Mouse (Mus musculus) intestine, embryonic 15.5 days (tissue): ENCODE data around the gene Sprr1a. TPM values are rescaled to one million over a fixed set of nuclear protein-coding genes. Genes with fewer than 3 reads are reported as not detected.

Source experiments
- ATAC-seq: fragments of 200-750 bp; cut with Nextera tagmentation; 2 replicates; pipeline ENCODE4 v1.8.0; 2017; ENCODE audit warnings: moderate TSS enrichment, moderate library complexity
- H3K27ac ChIP-seq: fragments of 300-500 bp; sonication (generic); 2 replicates; pipeline ENCODE4 v1.5.1; 2015; ENCODE audit warnings: mild to moderate bottlenecking, inconsistent platforms
- H3K27me3 ChIP-seq: fragments of 300-500 bp; sonication (generic); replicated peaks from 2 replicates; pipeline ENCODE4 v1.6.1; 2015; ENCODE audit warnings: inconsistent platforms
- H3K36me3 ChIP-seq: fragments of 300-500 bp; sonication (generic); 2 replicates; pipeline ENCODE4 v1.6.1; 2015; ENCODE audit warnings: inconsistent platforms
- H3K4me1 ChIP-seq: fragments of 300-500 bp; sonication (generic); replicated peaks from 2 replicates; pipeline ENCODE4 v1.6.1; 2015; ENCODE audit warnings: inconsistent platforms
- H3K4me2 ChIP-seq: fragments of 300-500 bp; sonication (generic); replicated peaks from 2 replicates; pipeline ENCODE4 v1.6.1; 2015; ENCODE audit warnings: mild to moderate bottlenecking, inconsistent platforms
- H3K4me3 ChIP-seq: fragments of 300-500 bp; sonication (generic); replicated peaks from 2 replicates; pipeline ENCODE4 v1.5.1; 2015; ENCODE audit warnings: inconsistent platforms
- H3K9ac ChIP-seq: fragments of 300-500 bp; sonication (generic); 2 replicates; pipeline ENCODE4 v1.6.1; 2015; ENCODE audit warnings: inconsistent platforms
- H3K9me3 ChIP-seq: fragments of 300-500 bp; sonication (generic); 2 replicates; pipeline ENCODE4 v1.6.1; 2016; ENCODE audit warnings: inconsistent platforms
- WGBS: fragments of 180-500 bp; shearing (Covaris S2); methylation state at CpG from one replicate; pipeline ENCODE4 v1.1.7; 2015; 5-methylcytosine and 5-hydroxymethylcytosine counted together
- polyA plus RNA-seq: library from polyadenylated mRNA; unstranded; fragments of >200 nt; fragmentation: Nextera tagmentation; extraction: Ambion mirVana; gene quantifications from 2 replicates; pipeline ENCODE4 v1.2.1, GENCODE M21; 2015

The Sprr1a gene
- polyA plus RNA-seq, 1 experiment from 2014 or later, result 1.2 TPM

- 70% methylated on average over 2 of the region's 2 CpGs for WGBS
- Histone ChIP-seq H3K4me3 (no peak within 1 kb of the TSS), H3K9ac (no peak within 1 kb of the TSS), H3K27ac (no peak within 1 kb of the TSS), H3K4me2 (no peak within 1 kb of the TSS), H3K4me1 (no peaks in the 10 kb centered on the region), H3K9me3 (no peaks in the 10 kb centered on the region), H3K36me3 (no peaks in the 10 kb centered on the region), H3K27me3 (no peaks in the 10 kb centered on the region)
- no peak for ATAC-seq
These were observed 27.1 kb downstream of the Sprr1a start, which contains the start of gene Sprr3 for GRCm38 (mm10) chr3:92458620-92459019. TSS of gene Sprr3 (minus strand) at chr3:92458720.

- H3K4me1 ChIP-seq, result no peaks in the 10 kb centered on the region
- no peaks in the 10 kb centered on the region for H3K27me3 ChIP-seq
- no peaks in the 10 kb centered on the region for H3K36me3 ChIP-seq
- no peak for ATAC-seq
- no peaks in the 10 kb centered on the region for H3K9me3 ChIP-seq
- no peak overlapping the region for H3K4me2 ChIP-seq
- no peak overlapping the region for H3K27ac ChIP-seq
- WGBS, result 86% methylated on average over 5 of the region's 5 CpGs
- H3K4me3 ChIP-seq, result no peak overlapping the region
- no peak overlapping the region for H3K9ac ChIP-seq
These were observed 30.5 kb downstream of the Sprr1a start for GRCm38 (mm10) chr3:92455151-92455550.

- no peaks in the 10 kb centered on the region for H3K9me3 ChIP-seq
- H3K4me1 ChIP-seq, result no peaks in the 10 kb centered on the region
- no peak overlapping the region for H3K4me3 ChIP-seq
- H3K9ac ChIP-seq, result no peak overlapping the region
- H3K27ac ChIP-seq, result no peak overlapping the region
- no peak for ATAC-seq
- H3K4me2 ChIP-seq, result no peak overlapping the region
- WGBS, result 85% methylated on average over 3 of the region's 3 CpGs
- H3K36me3 ChIP-seq, result no peaks in the 10 kb centered on the region
- H3K27me3 ChIP-seq, result no peaks in the 10 kb centered on the region
These were observed 45.5 kb downstream of the Sprr1a start for GRCm38 (mm10) chr3:92440177-92440576.

- Histone ChIP-seq H3K9ac (no peak within 1 kb of the TSS), H3K27me3 (no peaks in the 10 kb centered on the region), H3K4me2 (no peak within 1 kb of the TSS), H3K9me3 (no peaks in the 10 kb centered on the region), H3K27ac (no peak within 1 kb of the TSS), H3K36me3 (no peaks in the 10 kb centered on the region), H3K4me3 (no peak within 1 kb of the TSS), H3K4me1 (no peaks in the 10 kb centered on the region)
- no peak for ATAC-seq
- 99% methylated on average over 3 of the region's 3 CpGs for WGBS
These were observed 47.0 kb downstream of the Sprr1a start, which contains the start of gene Sprr1b for GRCm38 (mm10) chr3:92438689-92439088. TSS of gene Sprr1b (minus strand) at chr3:92438789.

Other genes starting within 250 kb of the Sprr1a start
- 10.6 and 12.8 TPM in 2 replicates for gene Sprr2a3, start 200.5 kb downstream of the Sprr1a start, polyA plus RNA-seq
- not detected in 2 replicates for gene Sprr2b, start 169.3 kb downstream of the Sprr1a start, polyA plus RNA-seq
- gene Sprr2d, start 146.8 kb downstream of the Sprr1a start, polyA plus RNA-seq, result not detected in 2 replicates
- not detected in 2 replicates for gene Sprr2e, start 133.8 kb downstream of the Sprr1a start, polyA plus RNA-seq
- not detected in 2 replicates for gene Sprr2f, start 120.7 kb downstream of the Sprr1a start, polyA plus RNA-seq
- gene Sprr2h, start 100.2 kb downstream of the Sprr1a start, polyA plus RNA-seq, result not detected in 2 replicates
- not detected in 2 replicates for gene Sprr2i, start 77.9 kb downstream of the Sprr1a start, polyA plus RNA-seq
- not detected in 2 replicates for gene Sprr2j-ps, start 67.8 kb downstream of the Sprr1a start, polyA plus RNA-seq
- 7.7 and 9.0 TPM in 2 replicates for gene Gm9774, start 56.5 kb downstream of the Sprr1a start, polyA plus RNA-seq
- gene Sprr2k, start 53.3 kb downstream of the Sprr1a start, polyA plus RNA-seq, result not detected in 2 replicates
- 0.18 TPM in 1 of 2 replicates, not detected in the other for gene Sprr1b, start 47.1 kb downstream of the Sprr1a start, polyA plus RNA-seq
- not detected in 2 replicates for gene Sprr3, start 27.2 kb downstream of the Sprr1a start, polyA plus RNA-seq
- gene Sprr4, start 14.6 kb upstream of the Sprr1a start, polyA plus RNA-seq, result not detected in 2 replicates
- not detected in 2 replicates for gene 2310046K23Rik, start 48.6 kb upstream of the Sprr1a start, polyA plus RNA-seq
- gene Ivl, start 87.8 kb upstream of the Sprr1a start, polyA plus RNA-seq, result 0.09 TPM in 1 of 2 replicates, not detected in the other
- gene Smcp, start 103.1 kb upstream of the Sprr1a start, polyA plus RNA-seq, result 3.4 and 5.3 TPM in 2 replicates
- gene 2210017I01Rik, start 121.6 kb upstream of the Sprr1a start, polyA plus RNA-seq, result not detected in 2 replicates
- not detected in 2 replicates for gene Lce6a, start 135.8 kb upstream of the Sprr1a start, polyA plus RNA-seq
- not detected in 2 replicates for gene Lce1a1, start 162.4 kb upstream of the Sprr1a start, polyA plus RNA-seq
- not detected in 2 replicates for gene Lce1b, start 171.0 kb upstream of the Sprr1a start, polyA plus RNA-seq
- gene Lce1a2, start 184.4 kb upstream of the Sprr1a start, polyA plus RNA-seq, result not detected in 2 replicates
- not detected in 2 replicates for gene Lce1c, start 193.4 kb upstream of the Sprr1a start, polyA plus RNA-seq
- not detected in 2 replicates for gene Lce1d, start 201.3 kb upstream of the Sprr1a start, polyA plus RNA-seq
- not detected in 2 replicates for gene Lce1e, start 223.2 kb upstream of the Sprr1a start, polyA plus RNA-seq
- not detected in 2 replicates for gene Lce1f, start 234.5 kb upstream of the Sprr1a start, polyA plus RNA-seq